Mouse (Mus musculus) ES-E14 (cell line): ENCODE results near the gene Dync1li2. TPM values are rescaled to one million over a fixed set of nuclear protein-coding genes. Genes with fewer than 3 reads are reported as not detected.

ENCODE experiments used
- DNase-seq: peaks from one replicate; pipeline ENCODE4 v3.0.0-alpha.2; 2013; ENCODE audit warnings: low read depth, low spot score
- H3K27ac ChIP-seq: 2 replicates; pipeline ENCODE4 v1.5.1; 2012; ENCODE audit warnings: low read depth, mild to moderate bottlenecking, low read length, moderate library complexity, mixed read lengths; ENCODE audit not compliant: poor library complexity, insufficient read depth, severe bottlenecking
- H3K36me3 ChIP-seq: 2 replicates; pipeline ENCODE4 v1.6.1; 2012; ENCODE audit warnings: mild to moderate bottlenecking, low read length, moderate library complexity, mixed read lengths; ENCODE audit not compliant: control insufficient read depth, poor library complexity, insufficient read depth, severe bottlenecking
- H3K4me1 ChIP-seq, 2 experiments: fragments of 150-350 bp in 1 of 2; sonication (generic) in 1 of 2; 2 replicates each; pipeline ENCODE4 v1.6.1; 2012; ENCODE audit warnings: low read length in 2 of 2, mild to moderate bottlenecking in 1 of 2, mixed read lengths in 1 of 2; ENCODE audit not compliant: control insufficient read depth in 2 of 2, insufficient read depth in 2 of 2, poor library complexity in 1 of 2
- H3K4me3 ChIP-seq, 2 experiments: fragments of 150-350 bp in 1 of 2; sonication (generic) in 1 of 2; 2 replicates each; pipeline ENCODE4 v1.5.1; 2012; ENCODE audit warnings: low read length in 2 of 2, low read depth in 1 of 2, mild to moderate bottlenecking in 1 of 2, mixed read lengths in 1 of 2; ENCODE audit not compliant: insufficient read depth in 1 of 2, poor library complexity in 1 of 2, severe bottlenecking in 1 of 2
- H3K9ac ChIP-seq: 2 replicates; pipeline ENCODE4 v1.6.1; 2012; ENCODE audit warnings: low read depth, mild to moderate bottlenecking, low read length, mixed read lengths; ENCODE audit not compliant: poor library complexity, insufficient read depth, severe bottlenecking
- H3K9me3 ChIP-seq: fragments of 150-350 bp; sonication (generic); 2 replicates; pipeline ENCODE4 v1.6.1; 2012; ENCODE audit warnings: low read depth, mild to moderate bottlenecking, low read length; ENCODE audit not compliant: control insufficient read depth, insufficient read depth
- CHD2 ChIP-seq: IDR thresholded peaks from 2 replicates; pipeline ENCODE4 v1.6.1; 2014; ENCODE audit warnings: mild to moderate bottlenecking, low read depth, low read length, inconsistent platforms
- HCFC1 ChIP-seq: IDR thresholded peaks from 2 replicates; pipeline ENCODE4 v1.6.1; 2012; ENCODE audit warnings: low read length, inconsistent platforms, borderline replicate concordance; ENCODE audit not compliant: insufficient read depth
- MAFK ChIP-seq: IDR thresholded peaks from 2 replicates; pipeline ENCODE4 v1.6.1; 2014; ENCODE audit warnings: mild to moderate bottlenecking, low read depth, low read length, inconsistent platforms; ENCODE audit not compliant: insufficient read depth
- ZC3H11A ChIP-seq: IDR thresholded peaks from 2 replicates; pipeline ENCODE4 v1.6.1; 2012; ENCODE audit warnings: low read depth, mild to moderate bottlenecking, inconsistent platforms, low read length, borderline replicate concordance
- ZNF384 ChIP-seq: IDR thresholded peaks from 2 replicates; pipeline ENCODE4 v1.6.1; 2012; ENCODE audit warnings: low read depth, low read length, inconsistent platforms
- in situ Hi-C, 2 experiments: fragments of 600-800 bp; cut with MboI; formaldehyde crosslinking; loops; one replicate each; pipeline ENCODE4 v1.15.1; 2025; ENCODE audit warnings: low sequenced_read_pairs in 2 of 2, inconsistent platforms in 1 of 2; ENCODE audit not compliant: unreplicated experiment in 2 of 2
- total RNA-seq: library from RNA; depleted of rRNA; stranded (reverse); fragments of 300-350 nt; gene quantifications from 2 replicates; pipeline ENCODE4 v1.2.3, GENCODE M21; 2012; rRNA removed

The Dync1li2 gene
- 27.5 and 28.9 TPM in 2 replicates for total RNA-seq

GRCm38 (mm10) chr8:104442299-104443124 is at the start of gene Dync1li2:
Gene Dync1li2 (minus strand): TSS chr8:104443047.
- Histone ChIP-seq H3K4me3 (peak within 1 kb of the TSS; percentile 88 to 93), H3K36me3 (peaks cover 14% of the 10 kb centered on the region), H3K4me1 (peaks cover 0 to 6% of the 10 kb centered on the region in 2 experiments; a peak in 2 of 4 replicates), H3K9ac (peak within 1 kb of the TSS; percentile 96), H3K27ac (peak within 1 kb of the TSS; percentile 71), H3K9me3 (no peaks in the 10 kb centered on the region)
- in situ Hi-C loops: no loop called here
- TF ChIP-seq HCFC1 (peak; percentile 68; the same call in 1 of the 2 replicates), MAFK (no peak), ZNF384 (no peak)
- peak; percentile 79 for DNase-seq

- no peaks in the 10 kb centered on the region for H3K4me1 ChIP-seq
- H3K4me3 ChIP-seq: no peak overlapping the region
- no peaks in the 10 kb centered on the region for H3K36me3 ChIP-seq
- H3K27ac ChIP-seq: no peak overlapping the region
- no peak for TF ChIP-seq HCFC1
- in situ Hi-C loops: no loop called here
- no peak overlapping the region for H3K9ac ChIP-seq
- H3K9me3 ChIP-seq: no peaks in the 10 kb centered on the region
- DNase-seq: no peak
Measured at GRCm38 (mm10) chr8:104479091-104479490, 36.2 kb upstream of the Dync1li2 start.

- Histone ChIP-seq H3K9ac (no peak overlapping the region), H3K4me1 (no peaks in the 10 kb centered on the region), H3K36me3 (no peaks in the 10 kb centered on the region), H3K9me3 (no peaks in the 10 kb centered on the region), H3K4me3 (no peak overlapping the region), H3K27ac (no peak overlapping the region)
- DNase-seq: no peak
- in situ Hi-C loops: no loop called here
- TF ChIP-seq ZC3H11A: no peak
- no peak for TF ChIP-seq CHD2
- TF ChIP-seq ZNF384: no peak
- no peak for TF ChIP-seq HCFC1
- no peak for TF ChIP-seq MAFK
Measured at GRCm38 (mm10) chr8:104472465-104472864, 29.6 kb upstream of the Dync1li2 start.

- Histone ChIP-seq H3K9me3 (no peaks in the 10 kb centered on the region), H3K9ac (no peak overlapping the region), H3K36me3 (no peaks in the 10 kb centered on the region), H3K4me3 (no peak overlapping the region), H3K27ac (no peak overlapping the region), H3K4me1 (no peaks in the 10 kb centered on the region)
- DNase-seq: no peak
- in situ Hi-C loops: no loop called here
- TF ChIP-seq ZNF384: no peak
- TF ChIP-seq ZC3H11A: no peak
- TF ChIP-seq HCFC1: no peak
- TF ChIP-seq MAFK: no peak
- TF ChIP-seq CHD2: no peak
Measured at GRCm38 (mm10) chr8:104467463-104467862, 24.6 kb upstream of the Dync1li2 start.

- no peak overlapping the region for H3K9ac ChIP-seq
- DNase-seq: no peak
- no peak overlapping the region for H3K4me3 ChIP-seq
- H3K27ac ChIP-seq: 0 out of 2 replicates have a peak overlapping the region, but pooled peaks have one; percentile 22
- TF ChIP-seq HCFC1 (no peak), ZC3H11A (no peak), ZNF384 (no peak), CHD2 (no peak), MAFK (no peak)
- no peaks in the 10 kb centered on the region for H3K36me3 ChIP-seq
- in situ Hi-C loops: no loop called here
- H3K9me3 ChIP-seq: no peaks in the 10 kb centered on the region
- H3K4me1 ChIP-seq: no peaks in the 10 kb centered on the region
Measured at GRCm38 (mm10) chr8:104452177-104452576, 9.3 kb upstream of the Dync1li2 start.
